Mouse (Mus musculus) mature B cell (primary cell): ENCODE results near the gene Lrrc40.
"Not testable (repeated sequence)": the region's sequence is repeated elsewhere in the genome, so short reads cannot be mapped to it uniquely, and the experiment has no call there.

Source experiments
- in situ Hi-C: fragments of 300-500 bp; cut with MboI; formaldehyde crosslinking; loops from 2 replicates; pipeline ENCODE4 v1.14.3; 2019

The Lrrc40 gene

GRCm38 (mm10) chr3:158077828-158078227 lies 41.4 kb downstream of the Lrrc40 start:
- in situ Hi-C loops: no loop called here

DNA sequence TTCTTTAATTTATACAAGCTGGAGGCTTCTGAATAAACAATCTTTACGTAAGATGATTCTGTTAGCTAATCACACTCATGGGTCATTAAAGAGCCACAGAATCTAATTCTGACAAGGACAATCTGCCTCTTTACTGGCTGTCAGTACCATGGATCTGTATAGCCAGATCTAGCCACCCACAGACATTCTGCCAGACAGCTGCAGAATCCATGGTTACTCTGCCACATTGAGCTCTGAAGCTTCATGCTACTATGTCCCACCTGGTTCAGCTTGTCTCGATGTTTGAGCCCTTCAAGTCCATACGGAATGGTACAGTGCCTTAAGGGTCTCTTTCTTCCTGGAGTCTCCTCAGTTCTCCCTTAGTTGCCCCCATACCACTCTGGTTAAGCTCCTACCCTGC lies 55.1 kb downstream of the Lrrc40 start:
- in situ Hi-C loops: no loop called here

- in situ Hi-C loops: no loop called here
Measured at GRCm38 (mm10) chr3:158093919-158094318, 57.5 kb downstream of the Lrrc40 start.

DNA sequence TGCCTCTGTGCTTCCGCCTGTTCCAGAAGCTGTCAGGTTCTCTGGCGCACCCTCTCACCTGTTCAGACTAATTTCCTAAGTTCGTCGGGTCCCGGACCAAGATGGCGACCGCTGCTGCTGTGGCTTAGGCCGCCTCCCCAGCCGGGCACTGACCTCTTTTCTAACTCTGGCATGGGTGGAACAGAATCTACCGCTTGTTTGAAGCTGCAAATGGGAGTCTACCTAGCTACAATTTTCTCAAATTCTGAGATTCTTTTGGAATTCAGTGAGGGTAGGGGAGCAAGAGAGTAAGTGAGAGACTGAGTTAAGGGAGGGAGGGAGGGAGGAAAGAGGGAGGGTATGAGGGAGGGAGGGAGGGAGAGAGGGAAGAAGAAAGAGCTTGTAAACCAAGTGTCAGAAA lies 65.6 kb downstream of the Lrrc40 start:
- in situ Hi-C loops: not testable (repeated sequence)

DNA sequence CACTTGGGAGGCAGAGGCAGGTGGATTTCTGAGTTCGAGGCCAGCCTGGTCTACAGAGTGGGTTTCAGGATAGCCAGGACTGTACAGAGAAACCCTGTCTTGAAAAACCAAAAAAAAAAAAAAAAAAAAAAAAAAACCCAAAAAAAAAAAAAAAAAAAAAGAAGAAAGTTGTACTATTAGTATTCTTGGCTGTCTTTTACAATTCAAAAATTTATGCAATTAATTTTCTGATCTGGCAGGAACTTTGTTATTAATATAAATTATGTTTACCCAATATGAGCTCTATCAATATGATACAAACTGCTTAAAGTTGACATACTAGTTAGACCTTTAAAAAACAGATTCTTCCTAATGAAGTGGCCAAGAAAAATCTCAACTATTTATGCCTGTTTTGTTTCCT lies 66.1 kb downstream of the Lrrc40 start:
- in situ Hi-C loops: not testable (repeated sequence)

DNA sequence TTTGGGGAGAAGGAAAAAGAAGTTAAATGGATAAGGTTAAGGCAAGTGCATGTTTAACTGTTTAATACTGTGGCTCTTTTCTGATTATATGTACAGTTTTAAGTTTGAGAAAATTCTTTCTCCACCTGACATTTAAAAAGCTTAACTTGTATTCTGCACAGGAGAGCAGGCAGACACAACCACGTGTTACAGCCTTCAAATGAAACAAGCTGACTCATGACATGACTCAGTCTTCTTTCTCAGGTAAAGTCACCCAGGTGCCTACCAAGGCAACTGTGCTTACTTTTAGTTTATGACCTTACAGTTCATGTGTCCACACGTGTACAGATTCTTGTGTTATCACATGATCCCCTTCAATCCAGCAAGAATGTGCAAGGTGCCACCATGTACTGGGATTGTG lies 67.0 kb downstream of the Lrrc40 start:
- in situ Hi-C loops: no loop called here

- in situ Hi-C loops: no loop called here
Measured at GRCm38 (mm10) chr3:158105260-158105659, 68.8 kb downstream of the Lrrc40 start.
